Mouse (Mus musculus): ENCODE measurements around the gene Tatdn3. TPM values are rescaled to one million over a fixed set of nuclear protein-coding genes. Genes with fewer than 3 reads are reported as not detected.

The Tatdn3 gene
- total and polyA plus RNA-seq, 3 experiments = 12.7 to 17.2 (median 12.9) TPM

DNA sequence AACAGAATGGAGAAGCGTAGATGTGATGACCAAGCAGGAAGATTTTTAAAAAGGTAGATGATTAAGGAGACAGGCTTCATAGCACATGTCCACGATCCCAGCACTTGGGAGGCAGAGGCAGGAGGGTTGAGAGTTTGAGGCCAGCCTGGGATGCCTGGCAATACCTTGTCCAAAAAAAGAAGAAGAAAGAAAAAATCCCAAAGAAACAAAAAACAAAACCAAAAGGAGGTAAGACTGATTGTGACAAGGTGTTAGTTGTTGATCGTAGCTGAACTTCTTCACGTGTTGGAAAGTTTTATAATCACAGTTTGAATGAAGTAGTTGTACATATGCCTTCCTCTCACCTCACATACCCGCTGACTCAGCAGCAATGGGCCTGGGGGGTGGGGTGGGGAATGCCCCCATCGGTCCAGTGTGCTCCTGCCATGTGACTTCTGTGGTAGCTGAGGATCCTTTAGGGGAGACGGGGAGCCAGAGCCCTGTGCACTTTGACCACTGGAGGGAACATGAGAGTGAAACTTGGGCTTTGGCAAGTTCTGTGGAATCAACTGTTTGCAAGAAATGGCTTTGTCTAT is 23.7 kb upstream of the Tatdn3 start (continued):
- TF ChIP-seq MEF2A (IDR thresholded peaks at IDR 0.05; ENCODE audit: borderline replicate concordance, low read depth, low read length) (peak; percentile 33; the same call in 1 of the 2 replicates), ZC3H11A (IDR thresholded peaks at IDR 0.05; ENCODE audit: low read depth, low read length) (no peak), MAX (IDR thresholded peaks at IDR 0.05; ENCODE audit: low read length) (peak; percentile 61), ETS1 (conservative IDR thresholded peaks at IDR 0.05; ENCODE audit: low read depth, low read length) (peak; percentile 73), UBTF (IDR thresholded peaks at IDR 0.05; ENCODE audit: low read depth, low read length) (no peak)

- H3K9me3 ChIP-seq (replicated peaks; ENCODE audit: low read length) = no peaks in the 10 kb centered on the region
- H3K9ac ChIP-seq (ENCODE audit: insufficient read depth, low read depth) = peak overlapping the region; percentile 32
- in situ Hi-C loops (cut with MboI; ENCODE audit: low pct_ligation_motif_present, low pct_unique_long_range_greater_than_20kb, low sequenced_read_pairs) = loop anchor here (5.0 kb wide), 1 partner anchor 143 kb away; no protein-coding TSS in a partner anchor
- DNase-seq (ENCODE audit: extremely low read depth) = peak; percentile 86
- peak overlapping the region; percentile 42 for H3K4me2 ChIP-seq (ENCODE audit: insufficient read depth, low read depth, poor library complexity, severe bottlenecking)
- TF ChIP-seq POLR2A (IDR thresholded peaks at IDR 0.05; ENCODE audit: low read depth, low read length) = peak; percentile 43; the same call in 1 of the 2 replicates
- no peak for TF ChIP-seq BHLHE40 (IDR thresholded peaks at IDR 0.05; ENCODE audit: low read depth, low read length)
- TF ChIP-seq HCFC1 (IDR thresholded peaks at IDR 0.05; ENCODE audit: low read depth, low read length) = no peak
- 0 out of 2 replicates have a peak, but pooled peaks have one; percentile 15 for TF ChIP-seq TBP (conservative IDR thresholded peaks at IDR 0.05; ENCODE audit: low read depth, low read length)
- peak overlapping the region; percentile 91 for H3K27ac ChIP-seq (ENCODE audit: insufficient read depth, low read depth)
- no peak overlapping the region for H3K4me3 ChIP-seq (replicated peaks in 1 of 3; ENCODE audit: low read depth in 2 of 3, low read length in 2 of 3, poor library complexity in 1 of 3)
- H3K79me2 ChIP-seq (replicated peaks; ENCODE audit: control insufficient read depth, extremely low read depth, insufficient read depth, poor library complexity, severe bottlenecking) = no peaks in the 10 kb centered on the region
- dilution Hi-C loops (cut with MboI; ENCODE audit: extremely low pct_ligation_motif_present, extremely low pct_unique_long_range_greater_than_20kb, low sequenced_read_pairs) = no loop called here
- H3K4me1 ChIP-seq (ENCODE audit: control insufficient read depth in 1 of 2, insufficient read depth in 2 of 2) = peaks cover 32 to 65% of the 10 kb centered on the region in 2 experiments
- H3K36me3 ChIP-seq (replicated peaks in 1 of 2; ENCODE audit: control insufficient read depth in 1 of 2, insufficient read depth in 1 of 2, low read length in 1 of 2) = peaks cover 24 to 36% of the 10 kb centered on the region in 2 experiments
- H3K27me3 ChIP-seq (replicated peaks) = no peaks in the 10 kb centered on the region
Measured at GRCm38 (mm10) chr1:191085597-191085996, 22.9 kb upstream of the Tatdn3 start.

DNA sequence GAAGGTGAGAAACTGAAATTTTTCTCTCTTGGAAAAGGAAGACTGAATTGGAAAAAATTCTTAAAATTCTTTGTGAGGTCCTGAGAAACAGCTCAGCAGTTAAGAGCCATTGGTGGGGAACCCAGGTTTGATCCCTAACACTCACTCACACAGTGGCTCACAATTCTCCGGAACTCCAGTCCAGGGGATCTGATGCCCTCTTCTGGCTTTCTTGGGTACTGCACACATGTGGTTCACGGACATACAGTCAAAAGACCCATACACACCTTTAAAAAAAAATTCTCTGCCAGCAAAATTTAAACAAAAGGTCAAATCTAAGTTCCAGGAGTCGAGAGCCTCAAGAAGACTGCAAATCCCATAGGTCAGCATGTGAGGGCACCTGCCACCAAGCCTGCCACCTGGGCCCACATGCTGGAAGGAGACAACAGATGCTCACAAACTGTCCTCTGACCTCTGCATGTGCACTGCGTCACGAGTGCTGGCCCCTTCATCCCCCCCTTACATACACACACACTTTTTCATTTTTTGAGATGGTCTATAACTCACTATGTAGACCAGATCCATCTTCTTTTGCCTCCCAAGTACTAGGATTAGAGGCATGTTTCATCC is 22.3 kb upstream of the Tatdn3 start:
- peaks cover 32 to 65% of the 10 kb centered on the region in 2 experiments for H3K4me1 ChIP-seq (ENCODE audit: control insufficient read depth in 1 of 2, insufficient read depth in 2 of 2)
- H3K79me2 ChIP-seq (replicated peaks; ENCODE audit: control insufficient read depth, extremely low read depth, insufficient read depth, poor library complexity, severe bottlenecking) = no peaks in the 10 kb centered on the region
- no peaks in the 10 kb centered on the region for H3K27me3 ChIP-seq (replicated peaks)
- peak overlapping the region; percentile 42 for H3K4me2 ChIP-seq (ENCODE audit: insufficient read depth, low read depth, poor library complexity, severe bottlenecking)
- H3K9me3 ChIP-seq (replicated peaks; ENCODE audit: low read length) = no peaks in the 10 kb centered on the region
- in situ Hi-C loops (cut with MboI; ENCODE audit: low pct_ligation_motif_present, low pct_unique_long_range_greater_than_20kb, low sequenced_read_pairs) (loop anchor here (5.0 kb wide), 1 partner anchor 143 kb away; no protein-coding TSS in a partner anchor), dilution Hi-C loops (cut with MboI; ENCODE audit: extremely low pct_ligation_motif_present, extremely low pct_unique_long_range_greater_than_20kb, low sequenced_read_pairs) (no loop called here)
- peak; percentile 75 for DNase-seq (ENCODE audit: extremely low read depth)
- H3K36me3 ChIP-seq (replicated peaks in 1 of 2; ENCODE audit: control insufficient read depth in 1 of 2, insufficient read depth in 1 of 2, low read length in 1 of 2) = peaks cover 29 to 41% of the 10 kb centered on the region in 2 experiments
- peak overlapping the region; percentile 32 for H3K9ac ChIP-seq (ENCODE audit: insufficient read depth, low read depth)
- H3K4me3 ChIP-seq (replicated peaks in 1 of 3; ENCODE audit: low read depth in 2 of 3, low read length in 2 of 3, poor library complexity in 1 of 3) = peak overlapping the region in 2 of 3 experiments; percentile 14 to 15
- peak overlapping the region; percentile 91 for H3K27ac ChIP-seq (ENCODE audit: insufficient read depth, low read depth)
- TF ChIP-seq CHD1 (IDR thresholded peaks at IDR 0.05; ENCODE audit: low read depth, low read length) = 0 out of 2 replicates have a peak, but pooled peaks have one; percentile 64
- TF ChIP-seq ELF1 (IDR thresholded peaks at IDR 0.05; ENCODE audit: low read depth, low read length) = no peak
- TF ChIP-seq TCF12 (IDR thresholded peaks at IDR 0.05; ENCODE audit: low read depth, low read length) = no peak
- TF ChIP-seq ZKSCAN1 (IDR thresholded peaks at IDR 0.05; ENCODE audit: borderline replicate concordance, low read depth, low read length) = no peak
- no peak for TF ChIP-seq MAFK (IDR thresholded peaks at IDR 0.05; ENCODE audit: insufficient replicate concordance, low read length)
- no peak for TF ChIP-seq UBTF (IDR thresholded peaks at IDR 0.05; ENCODE audit: low read depth, low read length)
- no peak for TF ChIP-seq JUN (IDR thresholded peaks at IDR 0.05; ENCODE audit: insufficient read depth, low read depth, low read length)
- TF ChIP-seq MYC (IDR thresholded peaks at IDR 0.05; ENCODE audit: low read depth, low read length) = 0 out of 2 replicates have a peak, but pooled peaks have one; percentile 22
- no peak for TF ChIP-seq JUND (conservative IDR thresholded peaks at IDR 0.05; ENCODE audit: low read depth, low read length)
- TF ChIP-seq CHD2 (IDR thresholded peaks at IDR 0.05; ENCODE audit: low read length) = no peak
- peak; percentile 53 for TF ChIP-seq RAD21 (IDR thresholded peaks at IDR 0.05; ENCODE audit: low read depth, low read length)
- TF ChIP-seq MXI1 (IDR thresholded peaks at IDR 0.05; ENCODE audit: low read depth, low read length) = peak; percentile 53; the same call in 1 of the 2 replicates
- TF ChIP-seq IRF4 (IDR thresholded peaks at IDR 0.05; ENCODE audit: low read depth, low read length) = no peak
- TF ChIP-seq NRF1 (IDR thresholded peaks at IDR 0.05; ENCODE audit: low read depth, low read length) = no peak
- no peak for TF ChIP-seq PAX5 (IDR thresholded peaks at IDR 0.05; ENCODE audit: low read length)
- TF ChIP-seq ZMIZ1 (IDR thresholded peaks at IDR 0.05; ENCODE audit: low read depth, low read length) = no peak
- TF ChIP-seq E2F4 (IDR thresholded peaks at IDR 0.05; ENCODE audit: insufficient replicate concordance, low read depth, low read length) = no peak
- TF ChIP-seq GABPA (IDR thresholded peaks at IDR 0.05; ENCODE audit: insufficient replicate concordance, low read depth, low read length) = no peak
- peak; percentile 72 for TF ChIP-seq MAX (IDR thresholded peaks at IDR 0.05; ENCODE audit: low read length)
- peak; percentile 60 for TF ChIP-seq SMC3 (IDR thresholded peaks at IDR 0.05; ENCODE audit: low read depth, low read length)
- peak; percentile 20; the same call in 1 of the 2 replicates for TF ChIP-seq EP300 (IDR thresholded peaks at IDR 0.05; ENCODE audit: low read length)
